Mouse (Mus musculus): ENCODE data around the gene Med11.
"Not testable (repeated sequence)": the region's sequence is repeated elsewhere in the genome, so short reads cannot be mapped to it uniquely, and the experiment has no call there.

The Med11 gene

GRCm38 (mm10) chr11:70451797-70452498 is at the start of gene Med11:
Gene Med11 (plus strand): TSS chr11:70451919.
- DNase-seq (ENCODE audit: extremely low spot score, low spot score): peak; percentile 95

- no peak for DNase-seq (ENCODE audit: extremely low spot score, low spot score)
These were observed 48.1 kb upstream of the Med11 start for GRCm38 (mm10) chr11:70403598-70403997.

GRCm38 (mm10) chr11:70409594-70410296 is 42.0 kb upstream of the Med11 start, which contains the start of gene Pelp1:
Gene Pelp1 (minus strand): TSS chr11:70410031.
- DNase-seq (ENCODE audit: extremely low spot score, low spot score): peak; percentile 96

- DNase-seq (ENCODE audit: extremely low spot score, low spot score): no peak
These were observed 41.4 kb upstream of the Med11 start for GRCm38 (mm10) chr11:70410297-70410643.

- DNase-seq (ENCODE audit: extremely low spot score, low spot score): no peak
These were observed 39.1 kb upstream of the Med11 start for GRCm38 (mm10) chr11:70412591-70412990.

- DNase-seq (ENCODE audit: extremely low spot score, low spot score): peak; percentile 85
These were observed 37.8 kb upstream of the Med11 start for GRCm38 (mm10) chr11:70413961-70414360.

GRCm38 (mm10) chr11:70418199-70418598 is 33.5 kb upstream of the Med11 start:
- DNase-seq (ENCODE audit: extremely low spot score, low spot score): no peak

- no peak for DNase-seq (ENCODE audit: extremely low spot score, low spot score)
These were observed 32.2 kb upstream of the Med11 start for GRCm38 (mm10) chr11:70419486-70419885.

GRCm38 (mm10) chr11:70426598-70426997 is 25.1 kb upstream of the Med11 start:
- DNase-seq (ENCODE audit: extremely low spot score, low spot score): not testable (repeated sequence)

GRCm38 (mm10) chr11:70431574-70431973 is 20.1 kb upstream of the Med11 start:
- no peak for DNase-seq (ENCODE audit: extremely low spot score, low spot score)

- peak; percentile 99 for DNase-seq (ENCODE audit: extremely low spot score, low spot score)
These were observed 19.4 kb upstream of the Med11 start, which contains the start of gene Arrb2 for GRCm38 (mm10) chr11:70432048-70432894. Gene Arrb2 (plus strand): TSS chr11:70432635.

GRCm38 (mm10) chr11:70432895-70433568 is 18.7 kb upstream of the Med11 start:
- DNase-seq (ENCODE audit: extremely low spot score, low spot score): no peak

- DNase-seq (ENCODE audit: extremely low spot score, low spot score): no peak
These were observed 18.2 kb upstream of the Med11 start for GRCm38 (mm10) chr11:70433569-70433943.

- DNase-seq (ENCODE audit: extremely low spot score, low spot score): no peak
These were observed 17.8 kb upstream of the Med11 start for GRCm38 (mm10) chr11:70433951-70434350.

- DNase-seq (ENCODE audit: extremely low spot score, low spot score): no peak
These were observed 16.2 kb upstream of the Med11 start for GRCm38 (mm10) chr11:70435476-70435875.

GRCm38 (mm10) chr11:70437426-70437825 is 14.3 kb upstream of the Med11 start:
- DNase-seq (ENCODE audit: extremely low spot score, low spot score): no peak

GRCm38 (mm10) chr11:70438728-70439374 is 12.9 kb upstream of the Med11 start:
- DNase-seq (ENCODE audit: extremely low spot score, low spot score): no peak

- no peak for DNase-seq (ENCODE audit: extremely low spot score, low spot score)
These were observed 11.1 kb upstream of the Med11 start for GRCm38 (mm10) chr11:70440637-70441036.

GRCm38 (mm10) chr11:70441882-70442281 is 9.8 kb upstream of the Med11 start:
- no peak for DNase-seq (ENCODE audit: extremely low spot score, low spot score)

- DNase-seq (ENCODE audit: extremely low spot score, low spot score): no peak
These were observed 7.8 kb upstream of the Med11 start for GRCm38 (mm10) chr11:70443964-70444363.

GRCm38 (mm10) chr11:70444667-70445066 is 7.1 kb upstream of the Med11 start:
- DNase-seq (ENCODE audit: extremely low spot score, low spot score): no peak

All from neural tube, embryonic 10.5 days (tissue).